Mouse (Mus musculus): ENCODE data around the gene Rom1.
A peak's percentile ranks its signal among the peaks of the same experiment; 100 is the strongest.
"Not testable (repeated sequence)": the region's sequence is repeated elsewhere in the genome, so short reads cannot be mapped to it uniquely, and the experiment has no call there.

Rom1 gene

GRCm38 (mm10) chr19:8897211-8897864, 31.8 kb downstream of the Rom1 start:
- not testable (repeated sequence) for DNase-seq (ENCODE audit: low spot score)

DNA sequence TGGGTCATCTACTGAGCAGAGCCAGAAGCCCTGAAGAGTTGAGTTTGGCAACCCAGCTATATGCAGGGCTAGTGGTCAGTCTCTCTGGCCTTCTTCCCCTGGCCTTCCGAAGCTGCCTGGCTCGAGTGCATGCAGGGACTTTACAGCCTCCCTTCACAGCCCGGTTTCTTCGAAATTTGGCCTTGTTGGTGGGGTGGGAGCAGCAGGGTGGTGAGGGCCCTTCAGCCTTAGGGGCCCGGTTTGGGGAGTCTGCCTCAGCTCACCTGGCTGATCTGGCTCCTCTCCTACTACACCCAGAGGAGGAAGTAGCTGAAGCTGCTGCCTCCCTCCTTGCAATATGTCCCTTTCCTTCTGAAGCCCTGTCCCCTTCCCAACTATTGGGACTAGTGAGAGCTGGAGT, 32.9 kb downstream of the Rom1 start:
- DNase-seq (ENCODE audit: low spot score) = not testable (repeated sequence)

DNA sequence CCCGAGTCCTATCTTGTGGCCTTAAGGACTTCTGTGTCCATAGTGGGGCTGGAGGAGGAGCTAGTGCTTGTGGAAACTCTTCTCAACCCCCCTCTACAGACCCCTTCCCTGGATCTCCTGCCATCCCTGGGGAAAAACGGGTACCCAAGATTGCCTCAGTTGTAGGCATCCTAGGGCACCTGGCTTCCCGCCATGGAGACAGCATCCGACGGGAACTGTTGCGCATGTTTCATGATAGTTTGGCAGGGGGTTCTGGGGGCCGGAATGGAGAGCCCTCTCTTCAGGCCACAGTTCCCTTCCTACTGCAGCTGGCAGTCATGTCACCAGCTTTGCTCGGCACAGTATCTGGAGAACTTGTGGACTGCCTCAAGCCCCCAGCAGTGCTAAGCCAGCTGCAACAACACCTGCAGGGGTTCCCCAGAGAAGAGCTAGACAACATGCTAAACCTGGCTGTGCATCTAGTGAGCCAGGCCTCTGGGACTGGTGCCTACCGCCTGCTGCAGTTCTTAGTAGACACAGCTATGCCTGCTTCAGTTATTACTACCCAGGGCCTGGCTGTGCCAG, 33.7 kb downstream of the Rom1 start:
- no peak for DNase-seq (ENCODE audit: low spot score)

DNA sequence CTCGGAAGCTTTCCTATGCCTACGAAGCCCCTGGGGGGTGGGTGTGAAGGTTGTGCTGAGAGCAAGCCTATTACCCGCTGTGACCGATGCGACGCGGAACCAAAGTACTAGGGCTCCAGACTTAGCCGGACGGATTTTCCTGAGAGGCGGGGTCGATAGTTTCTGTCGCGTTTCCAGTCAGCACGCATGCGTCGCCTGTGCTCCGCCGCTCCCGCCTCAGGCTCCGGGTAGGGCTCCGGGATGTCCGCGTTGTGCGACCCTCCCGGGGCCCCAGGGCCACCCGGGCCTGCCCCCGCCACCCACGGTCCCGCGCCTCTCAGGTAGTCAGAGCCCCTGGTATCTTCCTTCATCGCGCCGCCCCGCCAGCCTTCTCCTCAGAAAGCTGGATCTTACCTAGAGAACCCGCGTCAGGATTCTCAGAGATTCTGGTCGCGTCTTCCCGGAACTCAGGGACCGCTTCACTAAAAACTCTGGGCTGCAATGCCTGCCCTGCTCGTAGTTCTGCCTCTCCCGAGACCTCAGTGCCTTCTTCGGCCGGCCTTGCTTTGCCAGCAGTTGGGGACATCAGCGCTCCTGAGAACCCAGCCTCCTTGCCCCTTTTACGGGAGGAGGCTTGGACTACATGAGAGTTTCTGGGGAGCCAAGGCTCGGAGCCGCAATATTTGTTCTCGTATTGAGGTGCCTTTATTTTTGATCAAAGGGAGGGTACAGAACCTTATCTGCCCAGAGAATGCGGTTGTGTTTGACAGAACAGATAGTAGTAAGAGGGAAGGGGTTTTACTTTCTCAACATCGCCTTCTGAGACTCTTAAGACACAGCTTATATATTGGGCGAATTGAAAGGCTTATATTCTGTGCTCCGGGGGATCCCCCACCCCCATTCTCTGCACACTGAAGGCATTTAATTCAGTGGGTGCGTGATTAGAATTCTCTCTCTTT, 36.1 kb downstream of the Rom1 start, which contains the start of gene Ints5:
Gene Ints5, plus strand, starts transcription at position 177 of the 938 bp plus-strand sequence.
- DNase-seq (ENCODE audit: low spot score) = peak; percentile 88

GRCm38 (mm10) chr19:8888511-8889385, 40.4 kb downstream of the Rom1 start, which contains the start of the genes 1810009A15Rik and Gm49416:
Gene 1810009A15Rik (plus strand): TSS chr19:8888853.
Gene Gm49416 (plus strand): TSS chr19:8888926.
- peak; percentile 96 for DNase-seq (ENCODE audit: low spot score)

DNA sequence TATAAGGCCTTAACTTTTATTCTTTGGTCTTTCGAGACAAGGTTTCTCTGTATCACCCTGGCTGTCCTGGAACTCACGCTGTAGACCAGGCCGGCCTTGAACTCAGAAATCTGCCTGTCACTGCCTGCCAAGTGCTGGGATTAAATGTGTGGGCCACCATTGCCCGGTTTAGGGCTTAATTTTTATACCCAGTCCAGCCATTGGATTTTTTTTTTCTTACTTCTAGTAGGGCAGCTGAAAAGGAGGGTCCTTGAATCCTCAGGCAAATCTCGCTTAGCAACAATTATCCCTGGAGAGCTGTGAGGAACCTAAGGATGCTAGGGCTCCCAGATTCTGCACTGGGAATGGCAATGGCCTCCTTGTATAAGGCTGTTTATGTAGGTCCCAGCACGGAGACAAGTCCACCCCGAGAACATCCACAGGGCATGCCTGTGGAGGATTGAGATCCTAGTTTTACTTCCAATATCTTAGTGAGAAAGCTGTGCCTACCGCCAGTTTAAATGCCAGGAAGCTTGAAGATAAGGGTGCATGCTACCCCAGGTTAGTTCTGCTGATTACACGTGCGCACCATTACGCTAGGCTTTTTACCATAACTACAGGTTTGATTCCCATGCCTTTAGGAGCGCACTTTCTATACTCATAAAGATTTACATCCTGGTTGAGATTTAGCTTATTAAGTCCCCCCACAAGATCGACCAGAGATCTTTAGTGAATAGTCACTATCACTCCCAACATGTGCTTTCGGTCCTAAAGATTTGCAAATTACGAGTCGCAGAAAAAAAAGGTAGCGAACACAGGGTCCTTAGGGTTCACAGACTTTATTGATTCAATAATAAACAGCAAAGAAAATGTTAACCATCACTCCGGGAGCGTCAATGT, 41.3 kb downstream of the Rom1 start:
- DNase-seq (ENCODE audit: low spot score) = no peak

DNA sequence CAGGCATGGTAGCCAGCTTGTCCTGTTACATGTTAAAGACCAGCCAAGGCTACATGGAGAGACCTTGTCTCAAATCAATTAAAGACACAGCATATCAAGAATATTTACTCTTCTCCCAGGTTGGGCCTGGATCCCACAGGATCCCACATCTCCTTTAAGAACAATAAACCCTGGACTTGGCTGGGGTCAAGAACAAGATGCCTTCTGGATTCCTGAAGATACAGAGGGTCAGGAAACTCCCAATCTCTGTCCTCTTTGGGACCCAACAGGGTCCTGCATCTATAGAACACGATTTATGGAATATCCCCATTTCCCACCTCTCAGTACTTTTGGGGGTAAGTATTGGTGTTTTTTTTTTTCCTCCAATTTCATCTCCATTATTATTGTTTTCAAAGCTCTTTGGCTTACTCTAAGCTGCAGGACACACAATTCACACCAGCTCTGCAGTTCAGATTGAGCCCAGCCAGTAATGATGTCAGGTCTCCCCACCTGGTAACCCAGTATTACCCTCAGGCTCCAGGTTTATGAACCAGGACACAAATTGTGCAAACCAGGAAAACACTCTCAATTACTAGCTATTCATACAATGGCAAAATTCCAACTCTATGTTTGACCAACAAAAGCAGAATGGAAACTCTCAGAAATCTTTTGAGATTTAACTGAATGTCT, 42.1 kb downstream of the Rom1 start:
- DNase-seq (ENCODE audit: low spot score) = no peak

DNA sequence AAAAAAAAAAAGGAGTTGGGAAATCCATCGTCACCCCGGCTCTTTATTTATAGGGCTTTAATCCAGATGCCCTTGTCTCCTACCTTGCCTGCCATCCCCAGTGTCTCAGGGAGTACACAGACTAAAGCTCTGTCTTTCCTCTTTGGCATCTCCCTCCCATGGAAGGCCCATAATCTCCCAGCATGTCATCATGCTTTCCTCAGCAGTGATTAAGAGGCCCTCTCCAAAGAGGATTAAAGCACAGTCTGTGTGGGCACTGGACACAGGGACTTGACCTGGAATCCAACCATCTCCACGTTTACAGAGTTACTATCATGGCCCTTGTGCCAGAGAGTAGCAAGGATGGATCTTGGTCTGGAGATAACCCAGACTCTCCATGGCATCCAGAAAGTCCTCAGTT, 45.5 kb downstream of the Rom1 start, which contains the start of the genes Lbhd1 and Gm49403:
Gene Lbhd1, plus strand, starts transcription at position 117 of the 400 bp plus-strand sequence.
Gene Gm49403, plus strand, starts transcription at position 315 of the 400 bp plus-strand sequence.
- DNase-seq (ENCODE audit: low spot score) = no peak

- no peak for DNase-seq (ENCODE audit: low spot score)
These were observed 48.1 kb downstream of the Rom1 start for GRCm38 (mm10) chr19:8881034-8881392.

- DNase-seq (ENCODE audit: low spot score) = peak; percentile 89
These were observed 48.7 kb downstream of the Rom1 start, which contains the start of gene Uqcc3 for GRCm38 (mm10) chr19:8880311-8881033. Gene Uqcc3 (minus strand): TSS chr19:8880923.

Measured in yolk sac, embryonic 10.5 days (tissue).